Mouse (Mus musculus) erythroblast, embryonic 14.5 days (primary cell): ENCODE data around the gene Wars. TPM values are rescaled to one million over a fixed set of nuclear protein-coding genes. Genes with fewer than 3 reads are reported as not detected.
"Not testable (repeated sequence)": the region's sequence is repeated elsewhere in the genome, so short reads cannot be mapped to it uniquely, and the experiment has no call there.

ENCODE experiments used
- H3K27me3 ChIP-seq: 2 replicates; pipeline ENCODE4 v1.6.1; 2012; ENCODE audit warnings: inconsistent platforms; ENCODE audit not compliant: control insufficient read depth
- H3K36me3 ChIP-seq: 2 replicates; pipeline ENCODE4 v1.6.1; 2012; ENCODE audit warnings: mild to moderate bottlenecking, inconsistent platforms; ENCODE audit not compliant: control insufficient read depth
- H3K4me1 ChIP-seq: 2 replicates; pipeline ENCODE4 v1.6.1; 2012; ENCODE audit warnings: inconsistent platforms; ENCODE audit not compliant: control insufficient read depth
- H3K4me3 ChIP-seq: replicated peaks from 2 replicates; pipeline ENCODE3; 2012; ENCODE audit warnings: moderate library complexity, mild to moderate bottlenecking, inconsistent platforms
- H3K9me3 ChIP-seq: 2 replicates; pipeline ENCODE4 v1.6.1; 2012; ENCODE audit warnings: low read length, inconsistent platforms, mixed read lengths; ENCODE audit not compliant: control insufficient read depth
- GATA1 ChIP-seq: IDR thresholded peaks from 2 replicates; pipeline ENCODE4 v1.6.1; 2012; ENCODE audit warnings: low read length, inconsistent platforms, mixed read lengths
- TAL1 ChIP-seq: IDR thresholded peaks from 3 replicates; pipeline ENCODE4 v1.6.1; 2012; ENCODE audit warnings: low read length, inconsistent platforms, mixed read lengths
- polyA plus RNA-seq: library from polyadenylated mRNA; stranded (reverse); fragments of >175 nt; gene quantifications from 2 replicates; pipeline ENCODE4 v1.2.3, GENCODE M21; 2012

The Wars gene
- polyA plus RNA-seq, 1 experiment = 1.4 TPM

DNA sequence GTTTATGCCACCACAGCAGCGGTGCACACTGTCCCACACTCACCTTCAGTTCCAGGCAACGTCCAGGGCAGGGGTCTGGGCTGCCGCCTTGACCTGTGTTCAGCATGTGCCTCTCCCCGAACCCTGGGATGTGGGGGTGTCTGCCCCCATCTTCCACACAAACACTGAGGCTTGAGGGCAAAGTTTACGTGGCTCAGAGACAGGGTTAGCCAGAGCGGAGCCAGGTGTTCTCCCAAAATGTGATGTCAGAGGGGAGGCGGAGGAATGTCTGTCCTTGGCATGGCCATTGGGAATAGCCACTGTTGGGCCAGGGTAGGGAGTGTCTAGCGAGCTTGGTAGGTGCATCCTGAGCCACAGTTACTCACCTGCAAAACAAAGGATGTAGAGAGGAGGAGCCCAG is 41.2 kb downstream of the Wars start:
- Histone ChIP-seq H3K27me3 (no peaks in the 10 kb centered on the region), H3K36me3 (no peaks in the 10 kb centered on the region), H3K9me3 (no peaks in the 10 kb centered on the region), H3K4me1 (no peaks in the 10 kb centered on the region; the same call in none of the 2 replicates), H3K4me3 (no peak overlapping the region)
- no peak for TF ChIP-seq TAL1
- TF ChIP-seq GATA1 = no peak

DNA sequence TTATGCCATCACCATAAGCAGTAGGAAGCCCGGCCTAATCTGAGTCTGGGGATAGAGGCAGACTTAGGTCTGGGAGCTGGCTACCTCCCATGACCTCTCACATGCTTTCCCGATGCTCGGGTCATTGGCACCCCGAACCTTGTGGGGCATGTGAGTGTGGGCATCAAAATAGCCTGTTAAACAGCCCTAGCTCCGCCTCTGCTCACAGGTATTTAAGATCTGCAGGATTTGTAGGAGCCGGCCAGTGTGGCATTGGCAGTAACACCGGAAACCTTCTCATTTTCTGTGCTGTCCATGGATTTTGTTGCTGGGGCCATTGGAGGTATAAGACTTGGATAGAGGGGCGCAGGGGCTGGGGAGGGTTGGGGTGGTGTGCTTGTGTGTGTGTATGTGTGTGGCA is 43.1 kb downstream of the Wars start:
- no peaks in the 10 kb centered on the region for H3K27me3 ChIP-seq
- H3K9me3 ChIP-seq = no peaks in the 10 kb centered on the region
- peaks cover 1% of the 10 kb centered on the region for H3K4me1 ChIP-seq
- no peak for TF ChIP-seq GATA1
- no peak for TF ChIP-seq TAL1
- H3K4me3 ChIP-seq = no peak overlapping the region
- H3K36me3 ChIP-seq = no peaks in the 10 kb centered on the region

DNA sequence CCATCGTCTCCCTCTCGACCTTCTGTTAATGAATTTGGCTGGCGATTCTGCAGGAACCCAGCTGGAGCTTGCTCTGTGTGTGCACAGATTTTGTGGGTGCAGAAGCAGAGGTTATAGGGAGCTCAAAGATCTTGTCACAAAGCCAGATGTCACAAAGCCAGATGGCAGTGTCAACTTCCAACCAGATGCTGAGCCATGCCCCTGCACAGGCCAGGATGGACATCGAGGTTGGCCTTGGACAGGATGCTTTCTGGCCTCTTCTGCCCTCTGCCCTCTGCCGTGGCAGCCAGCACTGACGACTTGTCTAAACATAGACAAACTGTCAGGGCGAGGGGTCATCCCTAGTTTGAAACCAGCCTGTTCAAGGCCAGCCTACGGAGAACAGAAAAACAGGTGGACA is 43.8 kb downstream of the Wars start:
- no peaks in the 10 kb centered on the region for H3K9me3 ChIP-seq
- no peaks in the 10 kb centered on the region for H3K27me3 ChIP-seq
- H3K4me3 ChIP-seq = no peak overlapping the region
- H3K4me1 ChIP-seq = peaks cover 9% of the 10 kb centered on the region
- TF ChIP-seq TAL1 (no peak), GATA1 (no peak)
- no peaks in the 10 kb centered on the region for H3K36me3 ChIP-seq

DNA sequence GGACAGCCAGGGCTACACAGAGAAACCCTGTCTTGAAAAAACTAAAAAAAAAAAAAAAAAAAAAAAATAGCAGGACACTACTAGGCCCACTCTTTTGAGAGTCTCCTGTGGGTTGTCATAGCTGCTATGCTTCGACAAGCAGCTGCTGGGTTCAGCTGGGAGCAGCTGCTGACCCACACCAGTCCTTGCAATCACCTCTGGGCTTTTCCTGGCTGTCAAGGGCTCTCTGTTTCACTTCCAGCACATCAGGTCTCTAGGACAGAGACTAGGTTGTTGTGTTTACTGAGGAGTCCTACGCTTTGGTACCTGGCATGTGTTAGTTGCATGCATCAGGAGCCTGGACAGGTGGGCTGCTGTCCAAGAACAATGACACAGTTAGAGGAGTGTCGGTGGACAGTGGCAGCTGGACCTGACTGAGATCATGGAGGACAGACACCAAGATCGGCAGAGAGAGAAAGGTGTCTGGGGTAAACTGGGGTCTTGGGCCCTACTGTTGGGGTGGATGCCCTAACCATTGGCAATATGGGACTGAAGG is 44.4 kb downstream of the Wars start:
- no peaks in the 10 kb centered on the region; the same call in 1 of the 2 replicates for H3K36me3 ChIP-seq
- TF ChIP-seq GATA1 (no peak), TAL1 (no peak)

DNA sequence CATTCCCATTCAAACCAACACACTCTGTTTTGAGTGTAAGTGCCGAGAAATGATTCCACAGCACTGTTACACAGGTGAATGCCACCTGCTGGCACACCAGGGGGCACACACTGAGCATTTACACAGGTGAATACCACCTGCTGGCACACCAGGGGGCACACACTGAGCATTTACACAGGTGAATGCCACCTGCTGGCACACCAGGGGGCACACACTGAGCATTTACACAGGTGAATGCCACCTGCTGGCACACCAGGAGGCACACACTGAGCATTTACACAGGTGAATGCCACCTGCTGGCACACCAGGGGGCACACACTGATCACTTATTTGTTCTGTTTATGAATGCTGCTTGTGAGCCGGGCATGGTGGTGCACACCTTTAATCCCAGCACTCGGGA is 45.9 kb downstream of the Wars start:
- not testable (repeated sequence) for H3K27me3 ChIP-seq, H3K9me3 ChIP-seq, H3K36me3 ChIP-seq, H3K4me3 ChIP-seq
- H3K4me1 ChIP-seq = peaks cover 19% of the 10 kb centered on the region

More for the DNA sequence above, 44.4 kb downstream of the Wars start:
- H3K27me3 ChIP-seq = no peaks in the 10 kb centered on the region
- H3K4me3 ChIP-seq = no peak overlapping the region
- H3K9me3 ChIP-seq = no peaks in the 10 kb centered on the region
- peaks cover 11% of the 10 kb centered on the region for H3K4me1 ChIP-seq

DNA sequence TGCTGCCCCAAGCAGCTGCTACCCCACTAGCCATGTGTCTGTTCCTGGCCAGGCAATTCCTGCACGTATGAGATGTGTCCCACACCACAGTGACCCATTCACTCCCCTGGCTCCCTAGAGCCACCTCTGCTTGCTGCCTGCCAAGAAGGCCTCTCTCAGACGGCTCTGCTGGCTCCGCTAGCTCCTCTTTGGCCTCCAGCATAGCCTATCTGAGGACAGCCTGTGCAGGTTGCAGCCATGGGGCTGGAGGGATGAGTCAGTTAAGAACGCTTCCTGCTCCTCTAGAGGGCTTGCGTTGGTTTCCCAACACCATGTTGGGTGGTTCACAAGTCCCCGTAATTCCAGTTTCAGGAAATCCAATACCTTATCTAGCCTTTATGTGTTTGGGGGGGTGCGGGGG is 51.3 kb downstream of the Wars start:
- H3K27me3 ChIP-seq = no peaks in the 10 kb centered on the region
- peaks cover 19% of the 10 kb centered on the region for H3K36me3 ChIP-seq
- H3K4me3 ChIP-seq = no peak overlapping the region
- TF ChIP-seq GATA1 (no peak), TAL1 (no peak)
- H3K9me3 ChIP-seq = no peaks in the 10 kb centered on the region
- peaks cover 22% of the 10 kb centered on the region for H3K4me1 ChIP-seq

DNA sequence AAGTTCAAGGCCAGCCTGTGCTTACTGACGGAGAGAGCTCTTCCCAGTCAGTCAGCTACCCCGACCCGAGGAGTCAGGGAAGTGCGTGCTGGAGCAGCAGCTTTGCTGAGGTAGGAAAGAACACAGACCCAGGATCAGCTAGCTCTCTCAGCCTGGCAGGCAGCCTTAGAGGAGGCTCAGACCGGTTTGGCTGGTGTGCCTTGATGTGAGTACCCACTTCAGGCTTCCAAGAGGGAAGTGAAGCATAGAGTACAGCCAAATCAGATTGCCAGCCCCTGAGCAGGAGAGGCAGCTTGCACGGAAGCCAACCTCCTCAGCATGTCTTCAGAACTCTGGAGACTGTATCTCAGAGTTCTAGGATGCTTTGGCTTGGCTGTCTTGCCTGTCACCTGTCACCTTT is 52.8 kb downstream of the Wars start:
- H3K36me3 ChIP-seq = peaks cover 19% of the 10 kb centered on the region
- H3K4me3 ChIP-seq = no peak overlapping the region
- no peaks in the 10 kb centered on the region for H3K9me3 ChIP-seq
- no peaks in the 10 kb centered on the region for H3K27me3 ChIP-seq
- peaks cover 37% of the 10 kb centered on the region for H3K4me1 ChIP-seq
- TF ChIP-seq TAL1 (no peak), GATA1 (no peak)

DNA sequence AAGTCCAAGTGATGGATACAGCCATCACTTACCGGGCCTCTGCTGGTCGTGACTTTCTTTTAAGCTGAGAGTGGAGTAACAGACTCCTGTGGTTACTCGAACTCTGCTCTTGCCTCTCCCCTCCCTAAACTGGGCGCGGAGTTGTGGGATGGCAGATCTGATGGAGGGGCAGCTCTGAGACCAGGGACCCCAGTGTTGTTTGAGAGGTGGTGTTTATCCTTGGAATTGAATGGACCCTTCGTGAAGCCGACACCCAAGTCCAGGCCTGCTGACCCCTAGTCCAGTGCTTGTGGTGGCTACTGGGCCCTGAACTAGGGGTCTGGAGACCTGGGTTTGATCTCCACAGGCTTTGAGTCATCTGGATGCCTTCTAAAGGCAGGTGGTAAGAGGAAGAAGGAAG is 57.3 kb downstream of the Wars start:
- H3K9me3 ChIP-seq = no peaks in the 10 kb centered on the region
- peaks cover 34% of the 10 kb centered on the region for H3K4me1 ChIP-seq
- H3K27me3 ChIP-seq = peaks cover 6% of the 10 kb centered on the region
- H3K4me3 ChIP-seq = peak overlapping the region; percentile 71
- peaks cover 9% of the 10 kb centered on the region for H3K36me3 ChIP-seq
- TF ChIP-seq GATA1 = no peak
- no peak for TF ChIP-seq TAL1

DNA sequence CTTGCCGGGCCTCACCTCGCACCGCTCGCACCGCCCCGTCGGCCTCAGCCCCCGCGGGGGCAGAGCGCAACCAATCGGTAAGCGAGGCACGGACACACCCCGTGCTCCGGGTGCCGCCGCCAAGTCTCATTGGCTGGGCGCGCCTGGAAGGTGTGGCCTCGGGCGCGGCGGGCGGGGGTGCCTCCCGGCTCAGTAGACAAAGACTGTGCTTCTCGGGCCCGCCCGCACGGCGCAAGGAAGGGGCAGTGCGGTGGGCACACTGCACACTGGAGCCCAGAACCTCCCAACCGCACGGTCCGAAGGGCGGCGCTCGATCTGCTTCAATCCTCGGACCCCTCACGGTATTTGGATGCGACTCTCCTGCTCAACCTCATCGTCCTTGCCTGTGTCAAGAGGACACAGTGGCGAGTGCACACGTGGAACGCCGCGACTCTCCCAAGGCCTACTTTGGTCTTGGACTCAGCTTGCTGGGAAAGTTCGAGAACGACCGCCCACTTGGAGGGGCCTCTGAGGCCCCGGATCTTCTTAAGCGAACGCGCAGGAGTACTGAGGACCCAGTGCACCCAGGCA is 58.0 kb downstream of the Wars start, which contains the start of the genes Slc25a29 and Slc25a47:
Gene Slc25a29, minus strand, starts transcription at position 44 of the 570 bp plus-strand sequence.
Gene Slc25a47, plus strand, starts transcription at position 207 of the 570 bp plus-strand sequence.
- Histone ChIP-seq H3K27me3 (peaks cover 6% of the 10 kb centered on the region), H3K4me1 (peaks cover 34% of the 10 kb centered on the region), H3K4me3 (peak within 1 kb of the TSS; percentile 71), H3K9me3 (no peaks in the 10 kb centered on the region), H3K36me3 (peaks cover 3% of the 10 kb centered on the region)
- no peak for TF ChIP-seq GATA1
- TF ChIP-seq TAL1 = no peak
